1 mouse cellular context compared by ENCODE assay signal in the genomic region with DNA sequence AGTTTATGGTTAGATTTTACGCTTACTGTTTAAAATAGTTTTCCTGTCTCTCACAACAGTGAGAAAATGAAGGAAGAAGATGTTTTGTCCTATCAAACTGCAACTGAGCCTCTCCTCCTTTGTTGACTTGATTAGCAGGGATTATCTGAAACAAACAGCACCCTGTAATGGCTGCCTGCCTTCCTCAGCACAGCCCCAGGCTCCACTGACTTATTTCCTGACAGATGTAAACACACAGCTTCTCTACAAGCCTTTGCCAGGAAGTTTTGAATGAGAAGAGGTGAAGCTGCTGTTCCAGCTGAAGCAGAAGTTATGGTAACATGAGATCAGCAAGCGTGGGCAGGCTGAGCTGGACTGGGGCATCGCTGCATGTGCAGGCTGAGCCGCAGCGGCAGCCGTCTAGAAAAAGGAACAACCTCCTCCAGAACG.
TF ChIP-seq lines count a peak whose summit lies in the region.

No protein-coding gene starts in this region.

TF ChIP-seq in MEL, 35 proteins besides CTCF, POLR2A, EP300 and RAD21 (continued from another document):
- TF ChIP-seq GATA1 (IDR thresholded peaks at IDR 0.05; ENCODE audit: low read depth, low read length) (peak; percentile 59), ZKSCAN1 (IDR thresholded peaks at IDR 0.05; ENCODE audit: low read depth, low read length) (no peak), ZNF384 (IDR thresholded peaks at IDR 0.05; ENCODE audit: low read depth, low read length) (no peak), KAT2A (conservative IDR thresholded peaks at IDR 0.05; ENCODE audit: low read depth, low read length) (no peak), ELF1 (IDR thresholded peaks at IDR 0.05; ENCODE audit: low read depth, low read length) (no peak), SIN3A (IDR thresholded peaks at IDR 0.05; ENCODE audit: low read length) (peak; percentile 73), JUND (IDR thresholded peaks at IDR 0.05; ENCODE audit: low read depth, low read length) (no peak), RCOR1 (IDR thresholded peaks at IDR 0.05; ENCODE audit: low read depth, low read length) (no peak), USF1 (IDR thresholded peaks at IDR 0.05; ENCODE audit: low read depth, low read length) (no peak), SMC3 (IDR thresholded peaks at IDR 0.05; ENCODE audit: low read depth, low read length) (peak; percentile 7; the same call in 1 of the 2 replicates), USF2 (IDR thresholded peaks at IDR 0.05; ENCODE audit: borderline replicate concordance in 1 of 2, insufficient read depth in 1 of 2, low read depth in 1 of 2, low read length in 2 of 2) (no peak), BHLHE40 (IDR thresholded peaks at IDR 0.05; ENCODE audit: borderline replicate concordance, low read depth, low read length) (peak; percentile 61; the same call in 1 of the 2 replicates), ZC3H11A (IDR thresholded peaks at IDR 0.05; ENCODE audit: low read depth, low read length) (no peak), MEF2A (IDR thresholded peaks at IDR 0.05; ENCODE audit: extremely low read depth, insufficient replicate concordance, low read depth, low read length, poor library complexity, severe bottlenecking) (no peak), MAX (IDR thresholded peaks at IDR 0.05; ENCODE audit: low read length) (peak; percentile 53), CHD2 (IDR thresholded peaks at IDR 0.05; ENCODE audit: low read length) (no peak)
